Mouse (Mus musculus) stomach, embryonic 14.5 days (tissue): ENCODE measurements at regions not wholly inside any gene's neighbourhood (a gene's known extent, or its start where the extent isn't known, plus 50 kb on each side); places are given as distances from the start of the nearest gene placed in this dataset.

Experiments
- ATAC-seq: fragments of 200-750 bp; cut with Nextera tagmentation; 2 replicates; pipeline ENCODE4 v1.8.0; 2017; ENCODE audit warnings: low read depth, moderate TSS enrichment; ENCODE audit not compliant: insufficient number of reproducible peaks, insufficient read depth, low FRiP score
- H3K27ac ChIP-seq: fragments of 300-500 bp; sonication (generic); 2 replicates; pipeline ENCODE4 v1.5.1; 2014; ENCODE audit warnings: mild to moderate bottlenecking, low read length, moderate library complexity, mixed read lengths
- H3K27me3 ChIP-seq: fragments of 300-500 bp; sonication (generic); 2 replicates; pipeline ENCODE4 v1.6.1; 2014; ENCODE audit warnings: low read length, control low read depth, mixed read lengths; ENCODE audit not compliant: control insufficient read depth, insufficient read depth
- H3K36me3 ChIP-seq: fragments of 300-500 bp; sonication (generic); 2 replicates; pipeline ENCODE4 v1.6.1; 2014; ENCODE audit warnings: mild to moderate bottlenecking, control low read depth, low read length, moderate library complexity, mixed read lengths; ENCODE audit not compliant: control insufficient read depth, insufficient read depth
- H3K4me1 ChIP-seq: fragments of 300-500 bp; sonication (generic); 2 replicates; pipeline ENCODE4 v1.6.1; 2014; ENCODE audit warnings: low read length, control low read depth, mixed read lengths; ENCODE audit not compliant: control insufficient read depth, insufficient read depth
- H3K4me2 ChIP-seq: fragments of 300-500 bp; sonication (generic); replicated peaks from 2 replicates; pipeline ENCODE4 v1.6.1; 2014; ENCODE audit warnings: low read depth, low read length, control low read depth
- H3K4me3 ChIP-seq: fragments of 300-500 bp; sonication (generic); 2 replicates; pipeline ENCODE4 v1.5.1; 2014; ENCODE audit warnings: low read depth, low read length, control low read depth
- H3K9ac ChIP-seq: fragments of 300-500 bp; sonication (generic); replicated peaks from 2 replicates; pipeline ENCODE4 v1.6.1; 2014; ENCODE audit warnings: low read depth, mild to moderate bottlenecking, control low read depth, low read length, moderate library complexity, mixed read lengths
- H3K9me3 ChIP-seq: fragments of 300-500 bp; sonication (generic); 2 replicates; pipeline ENCODE4 v1.6.1; 2016; ENCODE audit warnings: low read depth, low read length, control low read depth; ENCODE audit not compliant: control insufficient read depth
- WGBS: fragments of 180-500 bp; shearing (Covaris S2); extraction: QIAGEN DNeasy Blood & Tissue Kit; methylation state at CpG from one replicate; pipeline ENCODE4 v1.1.7; 2014; 5-methylcytosine and 5-hydroxymethylcytosine counted together

- H3K36me3 ChIP-seq = no peaks in the 10 kb centered on the region
- H3K27ac ChIP-seq = no peak overlapping the region
- H3K4me1 ChIP-seq = no peaks in the 10 kb centered on the region
- no peaks in the 10 kb centered on the region for H3K27me3 ChIP-seq
- H3K4me2 ChIP-seq = no peak overlapping the region
- H3K4me3 ChIP-seq = no peak overlapping the region
- 41% methylated on average over 4 of the region's 4 CpGs for WGBS
- no peak for ATAC-seq
- H3K9me3 ChIP-seq = no peaks in the 10 kb centered on the region
- no peak overlapping the region for H3K9ac ChIP-seq
These were observed 482.7 kb upstream of the Gpc5 start for GRCm38 (mm10) chr14:114609296-114609695.

DNA sequence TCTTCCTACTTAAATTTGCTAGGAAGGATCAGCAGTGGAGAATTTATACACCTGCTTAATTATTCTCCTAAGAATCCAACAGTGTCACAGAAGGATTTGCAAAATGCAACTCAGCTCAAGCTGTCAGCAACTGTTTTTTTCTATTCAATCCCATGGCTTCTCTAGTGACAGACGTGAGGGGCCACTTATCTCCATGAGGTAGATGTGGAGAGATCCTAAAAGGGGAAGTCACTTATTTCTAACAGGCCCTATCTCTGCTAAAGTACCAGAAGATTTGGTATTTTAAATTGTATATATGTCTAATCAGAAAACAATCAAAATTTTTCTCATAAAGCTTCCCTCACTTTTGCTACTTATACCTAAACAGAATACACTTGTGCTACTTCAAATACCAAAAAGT, 479.6 kb upstream of the Gpc5 start:
- Histone ChIP-seq H3K4me3 (no peak overlapping the region), H3K27ac (no peak overlapping the region), H3K4me2 (no peak overlapping the region), H3K4me1 (no peaks in the 10 kb centered on the region), H3K27me3 (no peaks in the 10 kb centered on the region), H3K36me3 (no peaks in the 10 kb centered on the region), H3K9ac (no peak overlapping the region), H3K9me3 (no peaks in the 10 kb centered on the region)
- 46% methylated on average over 1 of the region's 1 CpGs for WGBS
- no peak for ATAC-seq

DNA sequence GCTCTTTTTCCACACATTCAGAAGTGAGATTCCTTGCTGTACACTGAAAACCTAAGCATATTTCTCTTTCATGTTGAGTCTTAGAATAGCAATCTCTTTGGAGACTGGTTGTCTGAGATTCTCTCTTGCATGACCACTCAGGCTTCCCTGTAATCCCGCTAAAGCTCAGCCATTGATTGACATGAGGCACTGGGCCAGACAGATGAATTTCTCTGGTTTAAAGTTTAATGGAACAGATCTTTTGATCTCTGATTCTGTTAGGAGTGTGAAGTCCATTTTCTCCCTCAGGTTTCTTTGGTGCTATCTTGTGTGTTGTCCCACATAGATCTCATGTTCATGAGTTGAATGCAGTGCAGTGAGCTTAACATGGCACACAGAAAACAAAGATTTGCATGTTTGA, 435.4 kb upstream of the Gpc5 start:
- Histone ChIP-seq H3K4me1 (no peaks in the 10 kb centered on the region), H3K9me3 (no peaks in the 10 kb centered on the region), H3K9ac (no peak overlapping the region), H3K4me2 (no peak overlapping the region), H3K4me3 (no peak overlapping the region), H3K27me3 (no peaks in the 10 kb centered on the region), H3K36me3 (no peaks in the 10 kb centered on the region), H3K27ac (no peak overlapping the region)
- no peak for ATAC-seq
- WGBS = 58% methylated on average over 1 of the region's 1 CpGs

DNA sequence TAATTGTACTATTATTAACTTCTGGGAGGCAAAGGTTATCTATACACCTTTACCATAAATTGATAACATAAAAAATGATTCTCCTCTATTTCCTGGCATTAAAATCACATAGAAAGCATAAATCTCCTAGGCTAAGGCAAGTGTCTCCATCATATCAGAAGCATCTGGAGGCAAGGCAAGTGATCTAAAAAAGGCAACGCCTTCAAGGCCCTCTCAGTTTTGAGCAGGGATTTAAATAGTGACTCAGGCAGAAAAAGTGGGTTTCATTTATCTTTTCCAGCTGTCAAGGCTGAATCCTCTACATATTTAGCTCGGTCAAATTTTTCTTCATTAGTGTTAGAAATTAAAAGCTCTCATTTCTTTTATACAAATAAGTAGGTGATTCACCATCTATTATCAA, 430.0 kb upstream of the Gpc5 start:
- Histone ChIP-seq H3K36me3 (no peaks in the 10 kb centered on the region), H3K9me3 (no peaks in the 10 kb centered on the region), H3K4me2 (no peak overlapping the region), H3K27ac (no peak overlapping the region), H3K27me3 (no peaks in the 10 kb centered on the region), H3K9ac (no peak overlapping the region), H3K4me3 (no peak overlapping the region), H3K4me1 (no peaks in the 10 kb centered on the region)
- ATAC-seq = no peak
- WGBS = 44% methylated on average over 2 of the region's 2 CpGs

- no peaks in the 10 kb centered on the region for H3K4me1 ChIP-seq
- ATAC-seq = no peak
- no peak overlapping the region for H3K4me2 ChIP-seq
- 49% methylated on average over 1 of the region's 1 CpGs for WGBS
- no peak overlapping the region for H3K9ac ChIP-seq
- H3K9me3 ChIP-seq = no peaks in the 10 kb centered on the region
- no peaks in the 10 kb centered on the region for H3K36me3 ChIP-seq
- no peak overlapping the region for H3K4me3 ChIP-seq
- no peak overlapping the region for H3K27ac ChIP-seq
- no peaks in the 10 kb centered on the region for H3K27me3 ChIP-seq
These were observed 406.9 kb upstream of the Gpc5 start for GRCm38 (mm10) chr14:114685133-114685532.

DNA sequence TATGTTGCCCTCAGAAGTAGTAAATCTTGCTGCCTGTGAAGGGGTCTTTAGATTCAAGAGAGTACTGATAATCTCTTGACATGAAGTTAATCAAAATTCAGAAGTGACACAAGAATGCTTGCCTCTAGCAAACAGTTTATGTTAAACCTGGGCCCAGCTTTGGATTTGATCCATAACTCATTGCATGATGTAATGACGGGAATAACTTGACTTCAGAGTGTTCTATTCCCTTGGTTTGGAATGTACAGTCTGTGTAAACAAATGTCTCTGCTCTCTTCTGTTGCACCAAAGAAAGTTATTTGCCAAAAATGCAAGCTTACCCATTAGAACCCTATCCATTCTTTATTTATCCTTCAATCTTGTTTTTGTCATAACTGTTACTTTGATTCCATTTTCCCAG, 397.1 kb upstream of the Gpc5 start:
- ATAC-seq = no peak
- Histone ChIP-seq H3K9ac (no peak overlapping the region), H3K4me3 (no peak overlapping the region), H3K9me3 (no peaks in the 10 kb centered on the region), H3K4me1 (no peaks in the 10 kb centered on the region), H3K27me3 (no peaks in the 10 kb centered on the region), H3K36me3 (no peaks in the 10 kb centered on the region), H3K27ac (no peak overlapping the region), H3K4me2 (no peak overlapping the region)
- 34% methylated on average over 1 of the region's 1 CpGs for WGBS

GRCm38 (mm10) chr14:114697543-114697942, 394.5 kb upstream of the Gpc5 start:
- Histone ChIP-seq H3K27me3 (no peaks in the 10 kb centered on the region), H3K36me3 (no peaks in the 10 kb centered on the region), H3K4me1 (no peaks in the 10 kb centered on the region), H3K4me3 (no peak overlapping the region), H3K4me2 (no peak overlapping the region), H3K27ac (no peak overlapping the region), H3K9ac (no peak overlapping the region), H3K9me3 (no peaks in the 10 kb centered on the region)
- ATAC-seq = no peak
- WGBS = 72% methylated on average over 4 of the region's 4 CpGs

- no peak for ATAC-seq
- H3K36me3 ChIP-seq = no peaks in the 10 kb centered on the region
- no peak overlapping the region for H3K4me3 ChIP-seq
- no peaks in the 10 kb centered on the region for H3K9me3 ChIP-seq
- H3K4me2 ChIP-seq = no peak overlapping the region
- no peak overlapping the region for H3K27ac ChIP-seq
- no peaks in the 10 kb centered on the region for H3K27me3 ChIP-seq
- no peaks in the 10 kb centered on the region for H3K4me1 ChIP-seq
- no peak overlapping the region for H3K9ac ChIP-seq
- 45% methylated on average over 1 of the region's 1 CpGs for WGBS
These were observed 368.9 kb upstream of the Gpc5 start for GRCm38 (mm10) chr14:114723080-114723479.

- Histone ChIP-seq H3K36me3 (no peaks in the 10 kb centered on the region), H3K9me3 (no peaks in the 10 kb centered on the region)
These were observed 324.7 kb upstream of the Gpc5 start for GRCm38 (mm10) chr14:114767323-114767722.

More at GRCm38 (mm10) chr14:114767323-114767722, 324.7 kb upstream of the Gpc5 start:
- Histone ChIP-seq H3K27ac (no peak overlapping the region), H3K4me1 (no peaks in the 10 kb centered on the region), H3K4me2 (no peak overlapping the region), H3K4me3 (no peak overlapping the region), H3K9ac (no peak overlapping the region), H3K27me3 (no peaks in the 10 kb centered on the region)
- no peak for ATAC-seq
- WGBS = 63% methylated on average over 5 of the region's 5 CpGs
